Mouse (Mus musculus): ENCODE data around the gene Ppp1r14a. TPM values are rescaled to one million over a fixed set of nuclear protein-coding genes. Genes with fewer than 3 reads are reported as not detected.

Gene Ppp1r14a
- 14.8 and 16.5 TPM in 2 replicates for polyA plus RNA-seq (2016; fragmentation: Nextera tagmentation; extraction: Ambion mirVana)

- H3K4me1 ChIP-seq = peaks cover 49% of the 10 kb centered on the region
- peak within 1 kb of the TSS; percentile 55 for H3K4me3 ChIP-seq (replicated peaks)
- H3K27ac ChIP-seq = peak within 1 kb of the TSS; percentile 60; the same call in 1 of the 2 replicates
Measured at GRCm38 (mm10) chr7:29288942-29289638, at the start of gene Ppp1r14a. TSS of gene Ppp1r14a (plus strand) at chr7:29289308.

GRCm38 (mm10) chr7:29244732-29245416 lies 44.2 kb upstream of the Ppp1r14a start:
- 94% methylated on average over 7 of the region's 7 CpGs for WGBS
- no peaks in the 10 kb centered on the region for H3K9me3 ChIP-seq
- H3K9ac ChIP-seq = no peak overlapping the region
- peaks cover 29% of the 10 kb centered on the region for H3K27me3 ChIP-seq
- no peak overlapping the region for H3K27ac ChIP-seq
- no peak for ATAC-seq (ENCODE audit: low FRiP score)
- H3K4me2 ChIP-seq = no peak overlapping the region
- H3K4me1 ChIP-seq = peaks cover 12% of the 10 kb centered on the region
- no peak overlapping the region for H3K4me3 ChIP-seq (replicated peaks)
- H3K36me3 ChIP-seq (replicated peaks) = peaks cover 32% of the 10 kb centered on the region

More at GRCm38 (mm10) chr7:29288942-29289638, at the start of gene Ppp1r14a:
- Histone ChIP-seq H3K27me3 (peaks cover 43% of the 10 kb centered on the region), H3K9ac (peak within 1 kb of the TSS; percentile 65), H3K9me3 (no peaks in the 10 kb centered on the region), H3K4me2 (peak within 1 kb of the TSS; percentile 92), H3K36me3 (replicated peaks) (no peaks in the 10 kb centered on the region)
- peak; percentile 60 for ATAC-seq (ENCODE audit: low FRiP score)
- 1% methylated on average over 59 of the region's 59 CpGs for WGBS

- Histone ChIP-seq H3K4me3 (replicated peaks) (no peak overlapping the region), H3K4me2 (no peak overlapping the region), H3K9ac (no peak overlapping the region), H3K27me3 (peaks cover 29% of the 10 kb centered on the region), H3K9me3 (no peaks in the 10 kb centered on the region), H3K36me3 (replicated peaks) (peaks cover 28% of the 10 kb centered on the region), H3K4me1 (peaks cover 12% of the 10 kb centered on the region), H3K27ac (no peak overlapping the region)
- 89% methylated on average over 5 of the region's 5 CpGs for whole genome bisulfite sequencing
- ATAC-seq (ENCODE audit: low FRiP score) = no peak
Measured at GRCm38 (mm10) chr7:29246015-29246414, 43.1 kb upstream of the Ppp1r14a start.

GRCm38 (mm10) chr7:29246619-29247313 lies 42.3 kb upstream of the Ppp1r14a start:
- Histone ChIP-seq H3K9ac (no peak overlapping the region), H3K4me3 (replicated peaks) (no peak overlapping the region), H3K9me3 (no peaks in the 10 kb centered on the region), H3K27me3 (peaks cover 29% of the 10 kb centered on the region), H3K4me1 (peaks cover 12% of the 10 kb centered on the region), H3K36me3 (replicated peaks) (peaks cover 28% of the 10 kb centered on the region), H3K4me2 (no peak overlapping the region), H3K27ac (no peak overlapping the region)
- no peak for ATAC-seq (ENCODE audit: low FRiP score)
- 89% methylated on average over 21 of the region's 21 CpGs for WGBS

- peaks cover 12% of the 10 kb centered on the region for H3K4me1 ChIP-seq
- 25% methylated on average over 16 of the region's 16 CpGs for WGBS
- peak; percentile 65; the same call in 1 of the 2 replicates for ATAC-seq (ENCODE audit: low FRiP score)
- no peaks in the 10 kb centered on the region for H3K9me3 ChIP-seq
- peak overlapping the region; percentile 19; the same call in 1 of the 2 replicates for H3K4me3 ChIP-seq (replicated peaks)
- H3K27me3 ChIP-seq = peaks cover 29% of the 10 kb centered on the region
- peak overlapping the region; percentile 49 for H3K4me2 ChIP-seq
- H3K9ac ChIP-seq = 0 out of 2 replicates have a peak overlapping the region, but pooled peaks have one; percentile 44
- H3K36me3 ChIP-seq (replicated peaks) = peaks cover 28% of the 10 kb centered on the region
- H3K27ac ChIP-seq = no peak overlapping the region
Measured at GRCm38 (mm10) chr7:29247314-29247700, 41.8 kb upstream of the Ppp1r14a start.

GRCm38 (mm10) chr7:29247706-29248105 lies 41.4 kb upstream of the Ppp1r14a start:
- ATAC-seq (ENCODE audit: low FRiP score) = no peak
- WGBS = 19% methylated on average over 19 of the region's 19 CpGs
- H3K27me3 ChIP-seq = peaks cover 29% of the 10 kb centered on the region
- peaks cover 28% of the 10 kb centered on the region for H3K36me3 ChIP-seq (replicated peaks)
- no peak overlapping the region for H3K27ac ChIP-seq
- H3K4me3 ChIP-seq (replicated peaks) = peak overlapping the region; percentile 19
- no peaks in the 10 kb centered on the region for H3K9me3 ChIP-seq
- H3K4me1 ChIP-seq = peaks cover 12% of the 10 kb centered on the region
- H3K4me2 ChIP-seq = peak overlapping the region; percentile 49
- H3K9ac ChIP-seq = peak overlapping the region; percentile 44; the same call in 1 of the 2 replicates

- no peaks in the 10 kb centered on the region for H3K9me3 ChIP-seq
- H3K4me1 ChIP-seq = peaks cover 12% of the 10 kb centered on the region
- WGBS = 14% methylated on average over 20 of the region's 20 CpGs
- H3K4me3 ChIP-seq (replicated peaks) = peak within 1 kb of the TSS; percentile 19
- H3K27me3 ChIP-seq = peaks cover 29% of the 10 kb centered on the region
- no peak within 1 kb of the TSS for H3K27ac ChIP-seq
- peak within 1 kb of the TSS; percentile 49 for H3K4me2 ChIP-seq
- no peak for ATAC-seq (ENCODE audit: low FRiP score)
- peaks cover 28% of the 10 kb centered on the region for H3K36me3 ChIP-seq (replicated peaks)
- peak within 1 kb of the TSS; percentile 44; the same call in 1 of the 2 replicates for H3K9ac ChIP-seq
Measured at GRCm38 (mm10) chr7:29248261-29248841, 40.8 kb upstream of the Ppp1r14a start, which contains the start of gene 2200002D01Rik. TSS of gene 2200002D01Rik (minus strand) at chr7:29248466.

GRCm38 (mm10) chr7:29251166-29251565 lies 37.9 kb upstream of the Ppp1r14a start:
- Histone ChIP-seq H3K9me3 (no peaks in the 10 kb centered on the region), H3K27me3 (peaks cover 29% of the 10 kb centered on the region), H3K4me3 (replicated peaks) (no peak overlapping the region), H3K4me2 (no peak overlapping the region), H3K4me1 (peaks cover 12% of the 10 kb centered on the region), H3K27ac (no peak overlapping the region), H3K9ac (no peak overlapping the region), H3K36me3 (replicated peaks) (peaks cover 6% of the 10 kb centered on the region; the same call in 1 of the 2 replicates)
- WGBS = 96% methylated on average over 3 of the region's 3 CpGs
- no peak for ATAC-seq (ENCODE audit: low FRiP score)

- Histone ChIP-seq H3K4me3 (replicated peaks) (no peak overlapping the region), H3K9me3 (no peaks in the 10 kb centered on the region), H3K27ac (no peak overlapping the region), H3K27me3 (peaks cover 8% of the 10 kb centered on the region), H3K36me3 (replicated peaks) (no peaks in the 10 kb centered on the region), H3K9ac (no peak overlapping the region), H3K4me1 (peaks cover 8% of the 10 kb centered on the region; the same call in 1 of the 2 replicates), H3K4me2 (no peak overlapping the region)
- no peak for ATAC-seq (ENCODE audit: low FRiP score)
- WGBS = 55% methylated on average over 5 of the region's 5 CpGs
Measured at GRCm38 (mm10) chr7:29253842-29254241, 35.3 kb upstream of the Ppp1r14a start.

- Histone ChIP-seq H3K4me1 (peaks cover 22% of the 10 kb centered on the region), H3K36me3 (replicated peaks) (no peaks in the 10 kb centered on the region), H3K27ac (no peak overlapping the region), H3K4me3 (replicated peaks) (no peak overlapping the region), H3K9me3 (no peaks in the 10 kb centered on the region), H3K27me3 (no peaks in the 10 kb centered on the region), H3K9ac (no peak overlapping the region), H3K4me2 (no peak overlapping the region)
- 87% methylated on average over 4 of the region's 4 CpGs for WGBS
- no peak for ATAC-seq (ENCODE audit: low FRiP score)
Measured at GRCm38 (mm10) chr7:29255875-29256274, 33.2 kb upstream of the Ppp1r14a start.

- Histone ChIP-seq H3K9me3 (no peaks in the 10 kb centered on the region), H3K36me3 (replicated peaks) (no peaks in the 10 kb centered on the region), H3K4me2 (no peak overlapping the region), H3K4me1 (peaks cover 22% of the 10 kb centered on the region), H3K4me3 (replicated peaks) (no peak overlapping the region), H3K9ac (no peak overlapping the region), H3K27me3 (no peaks in the 10 kb centered on the region), H3K27ac (no peak overlapping the region)
- no peak for ATAC-seq (ENCODE audit: low FRiP score)
- 80% methylated on average over 1 of the region's 1 CpGs for WGBS
Measured at GRCm38 (mm10) chr7:29257368-29257767, 31.7 kb upstream of the Ppp1r14a start.
